Mouse (Mus musculus): ENCODE results near the gene Olfr437. TPM values are rescaled to one million over a fixed set of nuclear protein-coding genes. Genes with fewer than 3 reads are reported as not detected.
"Not testable (repeated sequence)": the region's sequence is repeated elsewhere in the genome, so short reads cannot be mapped to it uniquely, and the experiment has no call there.

The Olfr437 gene
- not detected in 2 replicates for polyA plus RNA-seq (2015; fragmentation: Nextera tagmentation; extraction: Ambion mirVana)

GRCm38 (mm10) chr6:43162982-43163381 lies at the start of gene Olfr437:
TSS of gene Olfr437 (plus strand) at chr6:43163282.
- no peak within 1 kb of the TSS for H3K4me2 ChIP-seq
- no peaks in the 10 kb centered on the region for H3K9me3 ChIP-seq
- H3K9ac ChIP-seq: no peak within 1 kb of the TSS
- 73% methylated on average over 3 of the region's 3 CpGs for WGBS
- no peak within 1 kb of the TSS for H3K4me3 ChIP-seq
- no peaks in the 10 kb centered on the region for H3K27me3 ChIP-seq
- no peak for ATAC-seq (ENCODE audit: low FRiP score)
- no peak within 1 kb of the TSS for H3K27ac ChIP-seq
- no peaks in the 10 kb centered on the region for H3K4me1 ChIP-seq (replicated peaks)
- no peaks in the 10 kb centered on the region for H3K36me3 ChIP-seq

GRCm38 (mm10) chr6:43146267-43146666 lies 16.8 kb upstream of the Olfr437 start, which contains the start of gene Olfr237-ps1:
TSS of gene Olfr237-ps1 (plus strand) at chr6:43146567.
- 93% methylated on average over 2 of the region's 2 CpGs for WGBS
- H3K4me1 ChIP-seq (replicated peaks); H3K4me3 ChIP-seq; H3K27me3 ChIP-seq; H3K9ac ChIP-seq; H3K27ac ChIP-seq; H3K4me2 ChIP-seq; H3K36me3 ChIP-seq; ATAC-seq (ENCODE audit: low FRiP score); H3K9me3 ChIP-seq: not testable (repeated sequence)

GRCm38 (mm10) chr6:43159502-43159901 lies 3.6 kb upstream of the Olfr437 start:
- no peaks in the 10 kb centered on the region for H3K4me1 ChIP-seq (replicated peaks)
- no peaks in the 10 kb centered on the region for H3K9me3 ChIP-seq
- H3K4me3 ChIP-seq: no peak overlapping the region
- H3K27me3 ChIP-seq: no peaks in the 10 kb centered on the region
- H3K4me2 ChIP-seq: no peak overlapping the region
- ATAC-seq (ENCODE audit: low FRiP score): no peak
- H3K36me3 ChIP-seq: no peaks in the 10 kb centered on the region
- H3K27ac ChIP-seq: no peak overlapping the region
- WGBS: 45% methylated on average over 1 of the region's 1 CpGs
- no peak overlapping the region for H3K9ac ChIP-seq

GRCm38 (mm10) chr6:43167246-43167645 lies 4.2 kb downstream of the Olfr437 start:
- Histone ChIP-seq H3K9ac (no peak overlapping the region), H3K36me3 (no peaks in the 10 kb centered on the region), H3K4me1 (replicated peaks) (no peaks in the 10 kb centered on the region), H3K4me2 (no peak overlapping the region), H3K9me3 (no peaks in the 10 kb centered on the region), H3K27ac (no peak overlapping the region), H3K27me3 (no peaks in the 10 kb centered on the region), H3K4me3 (no peak overlapping the region)
- WGBS: 96% methylated on average over 4 of the region's 4 CpGs
- no peak for ATAC-seq (ENCODE audit: low FRiP score)

- Histone ChIP-seq H3K27me3 (no peaks in the 10 kb centered on the region), H3K4me3 (no peak within 1 kb of the TSS), H3K9ac (no peak within 1 kb of the TSS), H3K4me1 (replicated peaks) (no peaks in the 10 kb centered on the region), H3K9me3 (no peaks in the 10 kb centered on the region), H3K4me2 (no peak within 1 kb of the TSS), H3K36me3 (no peaks in the 10 kb centered on the region), H3K27ac (no peak within 1 kb of the TSS)
- no peak for ATAC-seq (ENCODE audit: low FRiP score)
- 83% methylated on average over 4 of the region's 4 CpGs for WGBS
These were observed 8.8 kb downstream of the Olfr437 start, which contains the start of gene Olfr13 for GRCm38 (mm10) chr6:43171840-43172239. TSS of gene Olfr13 (plus strand) at chr6:43172140.

GRCm38 (mm10) chr6:43178129-43178528 lies 15.0 kb downstream of the Olfr437 start:
- no peaks in the 10 kb centered on the region for H3K27me3 ChIP-seq
- H3K4me3 ChIP-seq: no peak overlapping the region
- H3K27ac ChIP-seq: no peak overlapping the region
- peak; percentile 36; the same call in 1 of the 2 replicates for ATAC-seq (ENCODE audit: low FRiP score)
- 0 out of 2 replicates have a peak, but pooled peaks cover 7% of the 10 kb centered on the region for H3K4me1 ChIP-seq (replicated peaks)
- WGBS: 87% methylated on average over 1 of the region's 1 CpGs
- H3K9ac ChIP-seq: no peak overlapping the region
- no peaks in the 10 kb centered on the region for H3K9me3 ChIP-seq
- H3K4me2 ChIP-seq: no peak overlapping the region
- no peaks in the 10 kb centered on the region for H3K36me3 ChIP-seq

- no peak overlapping the region for H3K9ac ChIP-seq
- 54% methylated on average over 6 of the region's 6 CpGs for WGBS
- no peak overlapping the region for H3K4me3 ChIP-seq
- no peaks in the 10 kb centered on the region for H3K27me3 ChIP-seq
- H3K4me2 ChIP-seq: no peak overlapping the region
- H3K36me3 ChIP-seq: no peaks in the 10 kb centered on the region
- H3K4me1 ChIP-seq (replicated peaks): 0 out of 2 replicates have a peak, but pooled peaks cover 7% of the 10 kb centered on the region
- H3K27ac ChIP-seq: no peak overlapping the region
- peak; percentile 86 for ATAC-seq (ENCODE audit: low FRiP score)
- no peaks in the 10 kb centered on the region for H3K9me3 ChIP-seq
These were observed 15.8 kb downstream of the Olfr437 start for GRCm38 (mm10) chr6:43178584-43179501.

GRCm38 (mm10) chr6:43190986-43191385 lies 27.9 kb downstream of the Olfr437 start:
- Histone ChIP-seq H3K36me3 (no peaks in the 10 kb centered on the region), H3K4me1 (replicated peaks) (no peaks in the 10 kb centered on the region), H3K27ac (no peak overlapping the region), H3K4me3 (no peak overlapping the region), H3K9me3 (no peaks in the 10 kb centered on the region), H3K9ac (no peak overlapping the region), H3K4me2 (no peak overlapping the region), H3K27me3 (no peaks in the 10 kb centered on the region)
- WGBS: 92% methylated on average over 3 of the region's 3 CpGs
- no peak for ATAC-seq (ENCODE audit: low FRiP score)

GRCm38 (mm10) chr6:43196781-43197180 lies 33.7 kb downstream of the Olfr437 start, which contains the start of gene Olfr435:
TSS of gene Olfr435 (plus strand) at chr6:43197146.
- Histone ChIP-seq H3K9ac (no peak within 1 kb of the TSS), H3K4me1 (replicated peaks) (no peaks in the 10 kb centered on the region), H3K27me3 (no peaks in the 10 kb centered on the region), H3K9me3 (no peaks in the 10 kb centered on the region), H3K36me3 (no peaks in the 10 kb centered on the region), H3K4me3 (no peak within 1 kb of the TSS), H3K4me2 (no peak within 1 kb of the TSS), H3K27ac (no peak within 1 kb of the TSS)
- ATAC-seq (ENCODE audit: low FRiP score): no peak

GRCm38 (mm10) chr6:43198094-43198493 lies 35.0 kb downstream of the Olfr437 start:
- Histone ChIP-seq H3K36me3 (no peaks in the 10 kb centered on the region), H3K4me1 (replicated peaks) (no peaks in the 10 kb centered on the region), H3K27ac (no peak overlapping the region), H3K9me3 (no peaks in the 10 kb centered on the region), H3K4me2 (no peak overlapping the region), H3K4me3 (no peak overlapping the region), H3K27me3 (no peaks in the 10 kb centered on the region), H3K9ac (no peak overlapping the region)
- WGBS: 83% methylated on average over 3 of the region's 3 CpGs
- ATAC-seq (ENCODE audit: low FRiP score): no peak

- Histone ChIP-seq H3K9ac (no peak overlapping the region), H3K9me3 (no peaks in the 10 kb centered on the region), H3K4me3 (no peak overlapping the region), H3K27me3 (no peaks in the 10 kb centered on the region), H3K36me3 (no peaks in the 10 kb centered on the region), H3K27ac (no peak overlapping the region), H3K4me1 (replicated peaks) (no peaks in the 10 kb centered on the region), H3K4me2 (no peak overlapping the region)
- no peak for ATAC-seq (ENCODE audit: low FRiP score)
These were observed 39.7 kb downstream of the Olfr437 start for GRCm38 (mm10) chr6:43202786-43203185.

GRCm38 (mm10) chr6:43205355-43205754 lies 42.3 kb downstream of the Olfr437 start:
- Histone ChIP-seq H3K9me3 (no peaks in the 10 kb centered on the region), H3K36me3 (no peaks in the 10 kb centered on the region), H3K9ac (no peak overlapping the region), H3K27ac (no peak overlapping the region), H3K4me3 (no peak overlapping the region), H3K4me1 (replicated peaks) (no peaks in the 10 kb centered on the region), H3K27me3 (no peaks in the 10 kb centered on the region), H3K4me2 (no peak overlapping the region)
- no peak for ATAC-seq (ENCODE audit: low FRiP score)
- WGBS: 33% methylated on average over 2 of the region's 2 CpGs

- not testable (repeated sequence) for H3K9ac ChIP-seq; H3K27me3 ChIP-seq; H3K36me3 ChIP-seq; ATAC-seq (ENCODE audit: low FRiP score); H3K9me3 ChIP-seq; H3K4me2 ChIP-seq; H3K27ac ChIP-seq; H3K4me1 ChIP-seq (replicated peaks); H3K4me3 ChIP-seq
These were observed 49.8 kb downstream of the Olfr437 start, which contains the start of gene Olfr434 for GRCm38 (mm10) chr6:43212873-43213272. TSS of gene Olfr434 (plus strand) at chr6:43213021.

Measured in hindbrain, embryonic 13.5 days (tissue).